Mouse (Mus musculus) cerebellum, postnatal 10 days (tissue): ENCODE measurements around the gene Foxp1.

Experiments used
- DNase-seq, 2 experiments: peaks; one replicate each; pipeline ENCODE4 v3.0.0; 2021; ENCODE audit warnings: mixed read lengths in 2 of 2

The Foxp1 gene

GRCm38 (mm10) chr6:99436371-99436770 is 86.2 kb downstream of the Foxp1 start:
- DNase-seq: no peak

GRCm38 (mm10) chr6:99435140-99435539 is 87.4 kb downstream of the Foxp1 start:
- DNase-seq: no peak

GRCm38 (mm10) chr6:99433006-99433405 is 89.5 kb downstream of the Foxp1 start:
- DNase-seq: no peak

- DNase-seq: no peak
Observed at GRCm38 (mm10) chr6:99431941-99432340, 90.6 kb downstream of the Foxp1 start.

GRCm38 (mm10) chr6:99430560-99430959 is 92.0 kb downstream of the Foxp1 start:
- no peak for DNase-seq

- DNase-seq: no peak
Observed at GRCm38 (mm10) chr6:99429378-99430131, 93.0 kb downstream of the Foxp1 start.

GRCm38 (mm10) chr6:99428961-99429360 is 93.6 kb downstream of the Foxp1 start:
- no peak for DNase-seq

GRCm38 (mm10) chr6:99427301-99427700 is 95.2 kb downstream of the Foxp1 start:
- DNase-seq: no peak

GRCm38 (mm10) chr6:99425044-99425443 is 97.5 kb downstream of the Foxp1 start:
- no peak for DNase-seq

GRCm38 (mm10) chr6:99420666-99421065 is 101.9 kb downstream of the Foxp1 start:
- no peak for DNase-seq

- no peak for DNase-seq
Observed at GRCm38 (mm10) chr6:99412598-99412997, 109.9 kb downstream of the Foxp1 start.

GRCm38 (mm10) chr6:99409602-99410001 is 112.9 kb downstream of the Foxp1 start:
- no peak for DNase-seq

GRCm38 (mm10) chr6:99408880-99409279 is 113.6 kb downstream of the Foxp1 start:
- no peak for DNase-seq

- no peak for DNase-seq
Observed at GRCm38 (mm10) chr6:99403755-99404390, 118.6 kb downstream of the Foxp1 start.

GRCm38 (mm10) chr6:99402941-99403340 is 119.6 kb downstream of the Foxp1 start:
- DNase-seq: no peak

GRCm38 (mm10) chr6:99402370-99402769 is 120.2 kb downstream of the Foxp1 start:
- no peak for DNase-seq

GRCm38 (mm10) chr6:99401801-99402200 is 120.7 kb downstream of the Foxp1 start:
- DNase-seq: no peak

- no peak for DNase-seq
Observed at GRCm38 (mm10) chr6:99401211-99401610, 121.3 kb downstream of the Foxp1 start.

- no peak for DNase-seq
Observed at GRCm38 (mm10) chr6:99395745-99396144, 126.8 kb downstream of the Foxp1 start.

GRCm38 (mm10) chr6:99394801-99395200 is 127.7 kb downstream of the Foxp1 start:
- no peak for DNase-seq

- no peak for DNase-seq
Observed at GRCm38 (mm10) chr6:99392484-99392883, 130.0 kb downstream of the Foxp1 start.

GRCm38 (mm10) chr6:99388741-99389675 is 133.5 kb downstream of the Foxp1 start:
- no peak for DNase-seq

- no peak for DNase-seq
Observed at GRCm38 (mm10) chr6:99388023-99388422, 134.5 kb downstream of the Foxp1 start.
